Mouse (Mus musculus) heart, embryonic 15.5 days (tissue): Measurements from ENCODE around the gene Pde4b. TPM values are rescaled to one million over a fixed set of nuclear protein-coding genes. Genes with fewer than 3 reads are reported as not detected.

ENCODE experiments used
- ATAC-seq: fragments of 200-750 bp; cut with Nextera tagmentation; replicated peaks from 2 replicates; pipeline ENCODE4 v1.8.0; 2017; ENCODE audit warnings: low read depth, moderate TSS enrichment; ENCODE audit not compliant: insufficient number of reproducible peaks, insufficient read depth, low FRiP score
- H3K27ac ChIP-seq: fragments of 300-500 bp; sonication (generic); 2 replicates; pipeline ENCODE4 v1.5.1; 2015; ENCODE audit warnings: mild to moderate bottlenecking, inconsistent platforms
- H3K27me3 ChIP-seq: fragments of 300-500 bp; sonication (generic); 2 replicates; pipeline ENCODE4 v1.6.1; 2015; ENCODE audit warnings: inconsistent platforms
- H3K36me3 ChIP-seq: fragments of 300-500 bp; sonication (generic); 2 replicates; pipeline ENCODE4 v1.6.1; 2015; ENCODE audit warnings: mild to moderate bottlenecking, inconsistent platforms
- H3K4me1 ChIP-seq: fragments of 300-500 bp; sonication (generic); replicated peaks from 2 replicates; pipeline ENCODE4 v1.6.1; 2015; ENCODE audit warnings: inconsistent platforms
- H3K4me2 ChIP-seq: fragments of 300-500 bp; sonication (generic); 2 replicates; pipeline ENCODE4 v1.6.1; 2015; ENCODE audit warnings: inconsistent platforms, mild to moderate bottlenecking, moderate library complexity
- H3K4me3 ChIP-seq: fragments of 300-500 bp; sonication (generic); 2 replicates; pipeline ENCODE4 v1.5.1; 2015; ENCODE audit warnings: mild to moderate bottlenecking, inconsistent platforms
- H3K9ac ChIP-seq: fragments of 300-500 bp; sonication (generic); 2 replicates; pipeline ENCODE4 v1.6.1; 2015; ENCODE audit warnings: mild to moderate bottlenecking, inconsistent platforms
- H3K9me3 ChIP-seq: fragments of 300-500 bp; sonication (generic); replicated peaks from 2 replicates; pipeline ENCODE4 v1.6.1; 2016; ENCODE audit warnings: inconsistent platforms
- WGBS: fragments of 180-500 bp; shearing (Covaris S2); methylation state at CpG from one replicate; pipeline ENCODE4 v1.1.7; 2015; ENCODE audit warnings: mixed read lengths; 5-methylcytosine and 5-hydroxymethylcytosine counted together
- polyA plus RNA-seq: library from polyadenylated mRNA; unstranded; fragments of >200 nt; fragmentation: Nextera tagmentation; extraction: Ambion mirVana; gene quantifications from 2 replicates; pipeline ENCODE4 v1.2.1, GENCODE M21; 2015

Gene Pde4b
- polyA plus RNA-seq, 1 experiment from 2014 or later, result 24.6 TPM

DNA sequence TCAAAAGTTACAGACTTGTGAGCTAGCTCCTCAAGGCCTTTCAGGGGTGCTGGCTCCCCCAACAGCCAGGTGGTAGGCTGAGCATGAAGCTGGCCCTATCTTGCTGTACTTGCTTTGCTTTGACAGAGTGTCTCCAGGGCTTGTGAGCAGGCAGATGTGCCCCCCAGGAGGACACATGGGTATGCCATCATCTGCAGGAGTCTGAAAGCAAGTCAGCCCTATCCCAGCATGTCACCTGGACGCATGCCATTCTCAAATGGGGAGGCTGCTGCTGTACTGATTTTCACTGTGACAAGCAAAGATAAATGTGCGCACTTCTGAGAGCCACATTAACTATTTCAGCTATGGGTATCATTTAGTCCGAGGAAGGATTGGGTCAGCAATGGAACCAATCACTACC is 507.2 kb downstream of the Pde4b start:
- no peak overlapping the region for H3K4me3 ChIP-seq
- no peak overlapping the region for H3K9ac ChIP-seq
- 81% methylated on average over 3 of the region's 3 CpGs for WGBS
- H3K27ac ChIP-seq, result no peak overlapping the region
- H3K27me3 ChIP-seq, result no peaks in the 10 kb centered on the region
- ATAC-seq, result no peak
- H3K9me3 ChIP-seq, result no peaks in the 10 kb centered on the region
- no peak overlapping the region for H3K4me2 ChIP-seq
- H3K36me3 ChIP-seq, result peaks cover 34% of the 10 kb centered on the region
- H3K4me1 ChIP-seq, result peaks cover 6% of the 10 kb centered on the region

DNA sequence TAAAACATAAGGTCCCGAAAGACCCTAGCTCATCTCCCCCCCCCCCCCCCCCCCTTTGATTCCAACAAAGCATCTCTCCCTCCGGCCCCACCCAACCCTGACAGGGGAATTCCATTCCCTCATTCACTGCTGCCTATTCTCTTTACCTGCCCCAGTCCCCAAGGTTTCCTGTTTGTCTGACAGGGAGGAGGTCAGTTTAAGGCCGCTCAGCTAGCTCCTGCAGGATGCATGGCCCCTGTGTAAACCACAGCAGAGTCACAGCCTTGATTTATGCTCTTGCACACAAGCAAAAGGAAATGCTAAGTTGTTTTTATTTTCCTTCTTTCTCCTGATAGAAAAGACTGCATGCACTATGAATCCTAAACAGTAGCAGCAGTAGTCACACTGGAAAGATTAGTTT is 516.6 kb downstream of the Pde4b start:
- 65% methylated on average over 3 of the region's 3 CpGs for WGBS
- no peak for ATAC-seq
- Histone ChIP-seq H3K27me3 (no peaks in the 10 kb centered on the region), H3K4me1 (no peaks in the 10 kb centered on the region), H3K9ac (no peak overlapping the region), H3K4me2 (no peak overlapping the region), H3K4me3 (no peak overlapping the region), H3K27ac (no peak overlapping the region), H3K9me3 (no peaks in the 10 kb centered on the region), H3K36me3 (peaks cover 53% of the 10 kb centered on the region)

DNA sequence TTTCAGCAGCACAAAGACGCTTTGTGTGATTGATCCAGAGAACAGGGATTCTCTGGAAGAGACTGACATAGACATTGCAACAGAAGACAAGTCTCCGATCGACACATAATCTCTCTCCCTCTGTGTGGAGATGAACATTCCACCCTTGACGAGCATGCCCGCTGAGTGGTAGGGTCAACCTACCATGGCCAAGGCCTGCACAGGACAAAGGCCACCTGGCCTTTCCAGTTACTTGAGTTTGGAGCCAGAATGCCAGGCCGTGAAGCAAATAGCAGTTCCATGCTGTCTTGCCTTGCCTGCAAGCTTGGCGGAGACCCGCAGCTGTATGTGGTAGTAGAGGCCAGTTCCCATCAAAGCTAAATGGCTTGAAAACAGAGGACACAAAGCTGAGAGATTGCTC is 517.9 kb downstream of the Pde4b start:
- Histone ChIP-seq H3K4me1 (no peaks in the 10 kb centered on the region), H3K9me3 (no peaks in the 10 kb centered on the region), H3K4me2 (no peak overlapping the region), H3K27ac (no peak overlapping the region), H3K36me3 (peaks cover 40% of the 10 kb centered on the region), H3K9ac (no peak overlapping the region), H3K4me3 (no peak overlapping the region), H3K27me3 (no peaks in the 10 kb centered on the region)
- ATAC-seq, result no peak
- WGBS, result 93% methylated on average over 8 of the region's 8 CpGs

DNA sequence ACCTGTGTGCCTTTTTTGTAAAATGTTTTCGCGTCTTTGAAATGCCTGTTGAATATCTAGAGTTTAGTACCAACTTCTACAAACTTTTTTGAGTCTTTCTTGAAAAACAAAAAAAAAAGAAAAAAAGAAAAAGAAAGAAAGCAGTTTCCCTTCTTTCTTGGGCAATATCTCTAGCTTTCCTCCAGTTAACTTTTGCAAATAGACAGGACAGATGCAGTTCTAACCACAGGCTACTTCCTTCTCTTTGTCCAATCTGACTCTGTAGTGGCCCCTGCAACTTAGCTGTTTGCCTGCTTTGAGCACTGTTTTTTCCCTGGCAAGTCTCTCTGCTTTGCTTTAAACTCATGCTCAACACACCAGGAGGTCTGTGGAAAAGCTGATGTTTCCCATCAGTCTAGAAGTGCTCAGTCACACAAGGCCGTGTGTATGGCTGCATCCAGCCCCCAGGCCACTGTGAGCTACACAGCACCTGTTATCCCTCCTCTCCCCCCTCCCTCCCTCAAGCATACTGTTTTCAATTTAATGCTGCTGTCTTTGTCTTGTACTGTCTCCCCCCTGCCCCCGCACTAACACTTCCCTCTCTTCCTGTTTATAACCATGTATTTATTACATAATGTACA is 518.5 kb downstream of the Pde4b start:
- WGBS, result 87% methylated on average over 4 of the region's 4 CpGs
- peaks cover 39% of the 10 kb centered on the region for H3K36me3 ChIP-seq

DNA sequence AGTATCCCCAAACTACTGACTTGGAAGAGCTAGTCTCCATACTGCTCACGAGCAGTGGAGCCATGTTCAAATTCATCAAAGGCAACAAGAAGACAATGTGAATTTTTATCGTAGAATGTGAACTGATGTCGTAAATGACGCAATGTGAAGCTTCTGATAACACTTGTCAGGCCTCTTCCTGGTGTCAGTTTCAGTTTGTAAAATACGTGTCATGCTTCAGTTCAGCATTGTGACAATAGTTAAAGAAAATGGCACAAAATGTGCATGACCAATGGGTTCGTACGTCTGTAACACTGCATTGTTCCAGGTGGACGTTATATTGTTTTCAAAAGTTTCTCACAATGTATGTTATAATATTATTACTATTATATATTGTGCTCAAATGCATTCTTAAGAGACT is 519.5 kb downstream of the Pde4b start:
- WGBS, result 84% methylated on average over 8 of the region's 8 CpGs
- no peak overlapping the region for H3K27ac ChIP-seq
- no peak overlapping the region for H3K4me2 ChIP-seq
- H3K36me3 ChIP-seq, result peaks cover 34% of the 10 kb centered on the region
- no peaks in the 10 kb centered on the region for H3K27me3 ChIP-seq
- no peak overlapping the region for H3K9ac ChIP-seq
- no peaks in the 10 kb centered on the region for H3K9me3 ChIP-seq
- H3K4me3 ChIP-seq, result no peak overlapping the region
- no peak for ATAC-seq
- no peaks in the 10 kb centered on the region for H3K4me1 ChIP-seq

More for the DNA sequence above, 518.5 kb downstream of the Pde4b start:
- no peak overlapping the region for H3K4me2 ChIP-seq
- no peak overlapping the region for H3K27ac ChIP-seq
- no peak overlapping the region for H3K9ac ChIP-seq
- no peaks in the 10 kb centered on the region for H3K4me1 ChIP-seq
- H3K9me3 ChIP-seq, result no peaks in the 10 kb centered on the region
- no peak overlapping the region for H3K4me3 ChIP-seq
- ATAC-seq, result no peak
- no peaks in the 10 kb centered on the region for H3K27me3 ChIP-seq

DNA sequence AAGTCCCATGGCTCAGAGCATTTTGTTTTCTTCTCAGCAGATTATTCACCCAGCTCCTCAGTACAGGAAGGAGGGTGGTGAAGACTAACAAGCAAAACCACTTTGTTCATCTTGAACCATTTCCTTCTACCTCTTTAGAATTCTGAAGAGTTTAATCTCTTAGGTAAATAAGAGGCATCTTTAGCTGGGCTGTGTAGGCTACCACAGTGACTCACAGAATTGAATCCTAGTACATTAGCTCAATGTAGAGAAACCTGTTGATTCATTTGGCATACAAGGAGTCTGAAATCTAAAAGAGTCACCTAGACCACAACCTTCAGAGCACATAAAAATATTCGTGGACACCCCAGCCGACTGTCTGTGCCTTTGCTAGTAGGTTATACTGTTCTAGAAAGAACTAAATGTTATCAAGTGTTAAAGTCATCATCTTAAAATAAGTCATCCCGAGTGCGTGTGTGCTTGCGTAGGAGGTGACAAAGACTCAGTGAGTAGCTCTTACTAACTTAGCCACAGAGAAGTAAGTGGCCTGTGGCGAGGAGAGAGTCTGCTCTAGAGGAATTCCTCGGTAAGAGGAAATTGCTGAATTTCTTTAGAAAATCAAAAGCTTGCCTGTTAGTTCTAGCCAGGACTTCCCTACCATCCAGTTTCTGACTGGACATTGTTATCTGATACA is 520.5 kb downstream of the Pde4b start:
- Histone ChIP-seq H3K4me2 (no peak overlapping the region), H3K4me3 (no peak overlapping the region), H3K27ac (no peak overlapping the region; the same call in 1 of the 2 replicates), H3K4me1 (no peaks in the 10 kb centered on the region), H3K27me3 (no peaks in the 10 kb centered on the region), H3K9me3 (no peaks in the 10 kb centered on the region), H3K36me3 (peaks cover 25% of the 10 kb centered on the region), H3K9ac (no peak overlapping the region)
- WGBS, result 64% methylated on average over 7 of the region's 7 CpGs
- ATAC-seq, result no peak

DNA sequence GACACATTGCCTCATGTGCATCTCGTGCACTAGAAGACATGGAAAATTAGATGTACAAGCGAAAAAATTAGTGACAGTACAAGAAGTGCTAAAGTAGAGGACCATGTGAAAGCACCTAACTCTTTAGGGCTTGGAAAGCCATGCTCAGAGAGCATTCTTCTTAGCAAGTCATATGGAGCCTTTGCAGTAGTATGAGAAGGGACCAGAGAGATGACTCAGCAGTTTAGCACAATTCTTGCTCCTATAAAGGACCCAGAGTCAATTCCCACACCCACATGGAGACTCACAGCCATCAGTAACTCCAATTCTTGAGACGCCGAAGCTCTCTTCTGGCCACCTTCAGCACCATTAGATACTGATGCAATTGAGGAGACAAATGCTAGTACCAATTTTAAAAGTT is 525.3 kb downstream of the Pde4b start:
- WGBS, result 86% methylated on average over 4 of the region's 4 CpGs
- Histone ChIP-seq H3K9ac (no peak overlapping the region), H3K36me3 (no peaks in the 10 kb centered on the region), H3K27me3 (no peaks in the 10 kb centered on the region), H3K9me3 (no peaks in the 10 kb centered on the region), H3K4me3 (no peak overlapping the region), H3K4me2 (no peak overlapping the region), H3K4me1 (no peaks in the 10 kb centered on the region), H3K27ac (no peak overlapping the region)
- no peak for ATAC-seq

DNA sequence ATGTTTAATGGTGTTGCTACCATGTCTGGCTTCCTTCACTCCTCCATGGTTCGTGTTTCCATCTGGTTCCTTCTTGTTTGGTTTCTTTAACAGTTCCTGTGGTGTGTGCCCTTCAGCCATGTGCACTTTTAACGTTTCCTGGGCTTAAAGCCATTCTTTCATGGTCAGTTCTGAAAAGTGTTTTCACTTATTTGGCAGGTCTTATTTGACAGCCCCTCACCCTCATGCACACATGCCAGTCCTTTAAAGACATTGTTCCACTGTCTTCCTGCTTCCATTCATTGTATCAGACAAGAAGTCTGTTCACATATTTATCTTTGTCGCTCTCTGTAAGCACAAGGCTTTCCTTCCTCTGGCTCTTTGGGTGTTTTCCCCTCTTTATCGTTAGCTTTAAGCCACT is 530.4 kb downstream of the Pde4b start:
- 62% methylated on average over 4 of the region's 4 CpGs for WGBS
- Histone ChIP-seq H3K36me3 (no peaks in the 10 kb centered on the region), H3K9me3 (no peaks in the 10 kb centered on the region), H3K4me2 (no peak overlapping the region), H3K9ac (no peak overlapping the region), H3K27me3 (no peaks in the 10 kb centered on the region), H3K4me3 (no peak overlapping the region), H3K4me1 (no peaks in the 10 kb centered on the region), H3K27ac (no peak overlapping the region)
- no peak for ATAC-seq

DNA sequence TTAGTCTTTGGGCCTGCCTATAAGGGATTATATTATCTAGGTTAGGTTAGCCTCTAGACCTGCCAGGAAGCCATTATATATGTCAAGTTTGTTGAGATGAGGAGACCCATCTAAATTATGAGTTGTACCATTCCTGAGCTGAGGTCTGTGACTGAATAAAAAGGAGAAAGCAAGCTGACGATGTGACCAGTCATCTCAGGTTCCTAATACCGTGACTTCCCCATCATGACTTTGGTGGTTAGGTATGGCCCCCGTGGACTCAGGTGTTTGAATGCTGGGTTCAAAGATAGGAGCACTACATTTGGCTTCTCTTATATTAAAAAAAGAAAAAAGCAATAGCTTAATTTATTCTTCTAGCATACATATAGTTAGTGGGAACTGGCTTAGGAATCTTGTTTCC is 531.3 kb downstream of the Pde4b start:
- Histone ChIP-seq H3K9ac (no peak overlapping the region), H3K4me2 (no peak overlapping the region), H3K27me3 (no peaks in the 10 kb centered on the region), H3K27ac (no peak overlapping the region), H3K4me3 (no peak overlapping the region), H3K4me1 (no peaks in the 10 kb centered on the region), H3K36me3 (no peaks in the 10 kb centered on the region), H3K9me3 (no peaks in the 10 kb centered on the region)
- 92% methylated on average over 3 of the region's 3 CpGs for WGBS
- ATAC-seq, result no peak

DNA sequence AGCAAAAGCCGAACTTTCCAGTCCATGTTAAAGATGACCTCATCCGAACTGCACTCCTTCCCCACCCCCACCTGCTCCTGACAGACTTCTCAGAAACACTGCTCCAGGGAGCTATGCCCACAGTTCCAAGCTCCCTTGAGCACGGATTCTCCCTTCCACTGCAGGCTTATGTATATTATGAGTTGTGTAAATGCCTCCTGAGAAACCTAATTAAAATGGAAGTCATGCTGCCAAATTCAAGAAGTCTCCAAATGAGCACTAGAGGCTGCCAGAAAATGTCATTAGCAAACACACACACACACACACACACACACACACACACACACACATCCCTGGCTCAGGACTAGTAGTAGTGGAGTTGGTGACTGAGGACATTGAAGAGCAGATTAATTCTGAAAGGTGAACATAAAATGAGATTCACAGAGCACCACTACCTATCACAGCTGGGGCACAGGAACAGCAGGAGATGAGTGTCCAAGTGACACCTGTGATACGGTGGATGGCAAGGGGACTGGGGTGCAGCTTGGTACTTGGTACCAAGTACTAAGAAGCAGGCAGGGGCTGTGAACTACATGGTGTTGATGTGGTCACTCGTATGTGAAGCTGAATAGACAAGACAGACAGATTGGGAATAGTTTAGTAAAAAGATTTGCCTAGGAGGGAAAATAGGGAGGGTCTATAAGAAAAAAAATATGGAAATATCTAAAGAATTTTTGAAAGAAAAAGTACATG is 533.0 kb downstream of the Pde4b start:
- no peak for ATAC-seq
- Histone ChIP-seq H3K27ac (no peak overlapping the region), H3K9me3 (no peaks in the 10 kb centered on the region), H3K9ac (no peak overlapping the region), H3K4me2 (no peak overlapping the region), H3K27me3 (no peaks in the 10 kb centered on the region), H3K36me3 (no peaks in the 10 kb centered on the region), H3K4me3 (no peak overlapping the region), H3K4me1 (no peaks in the 10 kb centered on the region)
- 65% methylated on average over 5 of the region's 5 CpGs for WGBS

DNA sequence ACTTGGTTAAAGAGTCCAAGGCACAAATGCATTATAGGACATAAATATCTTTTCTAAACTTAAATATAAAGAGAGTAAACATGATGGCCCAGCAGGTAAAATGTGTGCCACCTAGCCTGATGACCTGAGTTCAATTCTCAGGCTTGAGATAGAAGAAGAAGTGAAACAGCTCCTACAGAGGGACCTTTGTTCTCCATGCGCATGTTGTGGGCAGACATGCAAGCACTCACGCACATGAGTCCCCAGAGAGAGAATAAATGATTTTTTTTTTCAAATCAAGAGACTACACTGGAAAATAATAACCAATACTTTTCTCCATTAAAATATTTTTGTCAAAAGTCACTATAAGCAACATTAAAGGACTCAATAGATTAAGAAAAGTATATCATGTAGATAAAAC is 533.8 kb downstream of the Pde4b start:
- H3K27me3 ChIP-seq, result no peaks in the 10 kb centered on the region
- H3K9ac ChIP-seq, result no peak overlapping the region
- no peaks in the 10 kb centered on the region for H3K4me1 ChIP-seq
- H3K9me3 ChIP-seq, result no peaks in the 10 kb centered on the region
- ATAC-seq, result no peak
- no peaks in the 10 kb centered on the region for H3K36me3 ChIP-seq
- no peak overlapping the region for H3K4me3 ChIP-seq
- H3K4me2 ChIP-seq, result no peak overlapping the region
- WGBS, result 88% methylated on average over 2 of the region's 2 CpGs
- no peak overlapping the region for H3K27ac ChIP-seq
